Mouse (Mus musculus) midbrain, embryonic 14.5 days (tissue): ENCODE data around the gene Spocd1. TPM values are rescaled to one million over a fixed set of nuclear protein-coding genes. Genes with fewer than 3 reads are reported as not detected.

Experiments used
- ATAC-seq: fragments of 200-750 bp; cut with Nextera tagmentation; 2 replicates; pipeline ENCODE4 v1.8.0; 2017; ENCODE audit warnings: moderate number of reproducible peaks, moderate library complexity; ENCODE audit not compliant: low FRiP score, low TSS enrichment
- DNase-seq: peaks from one replicate; pipeline ENCODE4 v3.0.0-alpha.2; 2015
- H3K27ac ChIP-seq: fragments of 300-500 bp; sonication (generic); replicated peaks from 2 replicates; pipeline ENCODE4 v1.5.1; 2014; ENCODE audit warnings: mild to moderate bottlenecking, low read depth, low read length, moderate library complexity
- H3K27me3 ChIP-seq: fragments of 300-500 bp; sonication (generic); 2 replicates; pipeline ENCODE4 v1.6.1; 2014; ENCODE audit warnings: low read length, control low read depth, mixed read lengths; ENCODE audit not compliant: control insufficient read depth, insufficient read depth
- H3K36me3 ChIP-seq: fragments of 300-500 bp; sonication (generic); 2 replicates; pipeline ENCODE4 v1.6.1; 2014; ENCODE audit warnings: low read length, control low read depth; ENCODE audit not compliant: control insufficient read depth, insufficient read depth
- H3K4me1 ChIP-seq: fragments of 300-500 bp; sonication (generic); 2 replicates; pipeline ENCODE4 v1.6.1; 2014; ENCODE audit warnings: mild to moderate bottlenecking, antibody characterized with exemption, low read length, control low read depth; ENCODE audit not compliant: control insufficient read depth, insufficient read depth
- H3K4me2 ChIP-seq: fragments of 300-500 bp; sonication (generic); 2 replicates; pipeline ENCODE4 v1.6.1; 2014; ENCODE audit warnings: mild to moderate bottlenecking, low read length, moderate library complexity
- H3K4me3 ChIP-seq: fragments of 300-500 bp; sonication (generic); replicated peaks from 2 replicates; pipeline ENCODE4 v1.5.1; 2014; ENCODE audit warnings: low read depth, low read length
- H3K9ac ChIP-seq: fragments of 300-500 bp; sonication (generic); replicated peaks from 2 replicates; pipeline ENCODE4 v1.6.1; 2014; ENCODE audit warnings: mild to moderate bottlenecking, low read length, moderate library complexity
- H3K9me3 ChIP-seq: fragments of 300-500 bp; sonication (generic); 2 replicates; pipeline ENCODE4 v1.6.1; 2016; ENCODE audit warnings: low read length, control low read depth, mixed read lengths; ENCODE audit not compliant: control insufficient read depth
- WGBS: fragments of 180-500 bp; shearing (Covaris S2); extraction: QIAGEN DNeasy Blood & Tissue Kit; methylation state at CpG from one replicate; pipeline ENCODE4 v1.1.7; 2014; 5-methylcytosine and 5-hydroxymethylcytosine counted together
- polyA plus RNA-seq: library from polyadenylated mRNA; unstranded; fragments of >200 nt; fragmentation: Nextera tagmentation; extraction: Ambion mirVana; gene quantifications from 2 replicates; pipeline ENCODE4 v1.2.1, GENCODE M21; 2014

Gene Spocd1
- polyA plus RNA-seq, 1 experiment from 2014 or later: not detected

DNA sequence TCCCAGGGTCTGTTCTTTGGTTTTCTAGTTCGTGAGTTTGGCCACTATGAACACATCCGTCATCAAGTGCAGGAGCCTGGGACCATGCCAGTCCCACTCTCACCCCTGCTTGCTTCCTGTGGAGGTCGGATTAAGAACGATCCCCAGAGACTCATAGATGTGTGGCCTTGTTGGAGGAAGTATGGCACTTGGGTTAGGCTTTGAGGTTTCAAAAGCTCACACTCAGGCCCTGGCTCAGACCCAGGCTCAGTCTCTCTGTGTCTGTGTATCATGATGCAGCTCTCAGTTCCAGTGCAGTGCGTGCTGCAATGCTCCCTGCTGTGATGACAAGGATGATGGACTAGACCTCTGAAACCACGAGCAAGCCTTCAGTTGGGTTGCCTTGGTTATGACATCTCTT lies 4.4 kb upstream of the Spocd1 start:
- DNase-seq (no peak), ATAC-seq (no peak)
- no peak overlapping the region for H3K9ac ChIP-seq
- H3K4me1 ChIP-seq: 0 out of 2 replicates have a peak, but pooled peaks cover 10% of the 10 kb centered on the region
- H3K27me3 ChIP-seq: no peaks in the 10 kb centered on the region
- no peak overlapping the region for H3K4me2 ChIP-seq
- no peak overlapping the region for H3K27ac ChIP-seq
- H3K9me3 ChIP-seq: no peaks in the 10 kb centered on the region
- no peaks in the 10 kb centered on the region for H3K36me3 ChIP-seq
- WGBS: 76% methylated on average over 6 of the region's 6 CpGs
- no peak overlapping the region for H3K4me3 ChIP-seq

DNA sequence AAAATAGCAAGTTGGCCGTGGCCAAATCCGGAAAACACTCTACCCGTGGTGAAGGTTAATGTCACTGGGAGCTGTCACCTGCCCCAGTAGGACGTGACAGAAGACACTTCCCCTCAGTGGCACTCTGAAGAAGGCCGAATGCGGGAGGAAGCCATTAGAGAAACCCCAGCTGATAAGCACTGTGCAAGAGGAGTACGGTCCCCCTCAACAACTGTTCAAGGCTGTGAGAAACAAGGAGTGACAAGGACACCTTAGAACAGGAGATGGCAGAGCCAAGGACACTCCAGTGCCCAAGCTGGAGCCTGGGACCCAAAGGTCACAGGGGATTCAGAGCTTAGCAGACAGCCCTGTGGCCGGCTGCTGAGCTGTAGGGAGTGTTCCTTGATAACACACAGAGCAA lies 2.5 kb upstream of the Spocd1 start:
- no peak overlapping the region for H3K27ac ChIP-seq
- 0 out of 2 replicates have a peak, but pooled peaks cover 7% of the 10 kb centered on the region for H3K4me1 ChIP-seq
- no peaks in the 10 kb centered on the region for H3K9me3 ChIP-seq
- H3K27me3 ChIP-seq: no peaks in the 10 kb centered on the region
- no peaks in the 10 kb centered on the region for H3K36me3 ChIP-seq
- no peak overlapping the region for H3K4me2 ChIP-seq
- DNase-seq (no peak), ATAC-seq (no peak)
- no peak overlapping the region for H3K4me3 ChIP-seq
- no peak overlapping the region for H3K9ac ChIP-seq
- WGBS: 58% methylated on average over 8 of the region's 8 CpGs

- no peak for ATAC-seq
- H3K36me3 ChIP-seq: no peaks in the 10 kb centered on the region
- 82% methylated on average over 3 of the region's 3 CpGs for WGBS
Observed at GRCm38 (mm10) chr4:129927091-129927490, 2.0 kb upstream of the Spocd1 start.

DNA sequence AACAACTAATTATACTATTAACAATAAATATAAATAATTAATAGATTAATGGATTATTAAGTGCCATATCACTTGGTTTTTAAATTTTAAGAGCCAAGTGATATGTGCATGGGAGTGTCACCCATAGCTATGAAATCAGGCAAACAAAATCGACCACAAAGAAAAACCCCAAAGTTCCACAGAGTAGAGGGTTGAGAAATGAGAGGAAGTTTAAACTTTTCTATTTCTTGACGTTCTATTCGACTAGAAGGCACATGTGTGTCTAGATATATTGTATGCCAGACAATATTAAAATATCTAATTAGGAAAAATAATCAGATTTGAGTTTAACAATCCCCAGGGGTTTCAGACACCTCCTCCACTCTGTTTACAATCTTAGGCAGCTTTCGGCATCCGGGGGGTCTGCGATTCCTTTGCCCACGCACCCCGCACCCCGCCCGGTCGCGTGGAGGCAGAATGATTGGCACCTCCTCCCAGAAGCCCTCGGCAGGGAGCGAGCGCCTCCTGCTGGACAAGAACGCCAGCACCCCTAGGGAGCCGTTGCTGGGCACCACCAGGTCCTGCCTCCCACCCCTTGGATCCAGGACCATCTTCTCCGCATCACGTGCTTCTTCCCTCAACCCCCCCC lies 811 bp upstream of the Spocd1 start:
- 6% methylated on average over 19 of the region's 19 CpGs for WGBS
- Histone ChIP-seq H3K4me3 (no peak overlapping the region), H3K27me3 (no peaks in the 10 kb centered on the region), H3K9ac (no peak overlapping the region), H3K36me3 (no peaks in the 10 kb centered on the region), H3K4me2 (peak overlapping the region; percentile 37), H3K27ac (no peak overlapping the region), H3K4me1 (0 out of 2 replicates have a peak, but pooled peaks cover 6% of the 10 kb centered on the region), H3K9me3 (no peaks in the 10 kb centered on the region)
- ATAC-seq (no peak), DNase-seq (peak; percentile 84)

More at GRCm38 (mm10) chr4:129927091-129927490, 2.0 kb upstream of the Spocd1 start:
- DNase-seq: no peak
- Histone ChIP-seq H3K27ac (no peak overlapping the region), H3K4me2 (no peak overlapping the region), H3K27me3 (no peaks in the 10 kb centered on the region), H3K9me3 (no peaks in the 10 kb centered on the region), H3K4me1 (0 out of 2 replicates have a peak, but pooled peaks cover 6% of the 10 kb centered on the region), H3K9ac (no peak overlapping the region), H3K4me3 (no peak overlapping the region)

GRCm38 (mm10) chr4:129933696-129934095 lies 4.6 kb downstream of the Spocd1 start:
- H3K9me3 ChIP-seq: no peaks in the 10 kb centered on the region
- no peak overlapping the region for H3K4me3 ChIP-seq
- no peak for ATAC-seq
- 0 out of 2 replicates have a peak overlapping the region, but pooled peaks have one; percentile 20 for H3K27ac ChIP-seq
- H3K27me3 ChIP-seq: no peaks in the 10 kb centered on the region
- 0 out of 2 replicates have a peak, but pooled peaks cover 11% of the 10 kb centered on the region for H3K4me1 ChIP-seq
- no peak overlapping the region for H3K4me2 ChIP-seq
- no peak for DNase-seq
- no peaks in the 10 kb centered on the region for H3K36me3 ChIP-seq
- WGBS: 69% methylated on average over 14 of the region's 14 CpGs
- H3K9ac ChIP-seq: no peak overlapping the region

DNA sequence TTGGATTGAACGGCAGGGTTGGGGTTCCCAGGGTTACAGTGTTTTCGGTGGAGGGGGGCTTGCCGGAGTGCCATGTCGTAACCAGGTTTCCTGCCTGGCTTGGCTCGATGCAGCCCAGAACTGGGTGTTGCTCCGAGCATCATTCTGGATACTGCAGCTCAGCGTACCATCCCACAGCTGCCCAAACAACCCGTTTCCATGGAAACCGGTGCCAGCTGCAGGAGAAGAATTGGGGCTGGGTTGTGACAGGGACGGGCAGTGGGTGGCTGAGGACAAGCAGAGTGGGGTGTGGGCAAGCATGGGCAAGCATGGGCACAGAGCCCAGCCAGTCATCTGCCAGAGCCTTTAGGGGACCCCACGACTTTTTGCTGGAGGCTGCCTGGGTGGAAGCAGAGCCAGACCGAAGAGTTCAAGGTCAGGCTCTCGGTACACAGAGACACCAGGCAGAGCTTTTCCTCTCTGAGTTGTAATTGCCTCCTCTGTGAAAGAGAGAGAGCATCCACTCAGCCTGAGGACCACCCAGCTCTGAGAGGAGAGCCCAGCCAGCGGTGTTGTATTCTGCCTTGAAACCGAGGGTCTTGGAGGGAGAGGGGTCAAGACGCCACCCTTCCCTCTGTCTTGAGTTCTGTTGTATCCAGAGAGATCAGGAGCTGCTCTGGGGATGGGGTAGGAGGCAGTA lies 5.3 kb downstream of the Spocd1 start:
- Histone ChIP-seq H3K4me2 (no peak overlapping the region), H3K9me3 (no peaks in the 10 kb centered on the region), H3K27ac (0 out of 2 replicates have a peak overlapping the region, but pooled peaks have one; percentile 13), H3K36me3 (no peaks in the 10 kb centered on the region), H3K4me1 (0 out of 2 replicates have a peak, but pooled peaks cover 9% of the 10 kb centered on the region), H3K27me3 (no peaks in the 10 kb centered on the region), H3K9ac (no peak overlapping the region), H3K4me3 (no peak overlapping the region)
- DNase-seq (peak; percentile 72), ATAC-seq (no peak)
- WGBS: 64% methylated on average over 16 of the region's 16 CpGs

- 62% methylated on average over 6 of the region's 6 CpGs for WGBS
- DNase-seq (no peak), ATAC-seq (no peak)
- no peaks in the 10 kb centered on the region for H3K27me3 ChIP-seq
- no peak overlapping the region for H3K4me2 ChIP-seq
- no peaks in the 10 kb centered on the region for H3K4me1 ChIP-seq
- no peak overlapping the region for H3K4me3 ChIP-seq
- no peaks in the 10 kb centered on the region for H3K36me3 ChIP-seq
- no peak overlapping the region for H3K9ac ChIP-seq
- no peaks in the 10 kb centered on the region for H3K9me3 ChIP-seq
- no peak overlapping the region for H3K27ac ChIP-seq
Observed at GRCm38 (mm10) chr4:129951359-129951821, 22.3 kb downstream of the Spocd1 start.

- Histone ChIP-seq H3K4me1 (no peaks in the 10 kb centered on the region), H3K9ac (no peak overlapping the region), H3K4me3 (no peak overlapping the region), H3K27me3 (no peaks in the 10 kb centered on the region), H3K9me3 (no peaks in the 10 kb centered on the region), H3K36me3 (no peaks in the 10 kb centered on the region), H3K4me2 (no peak overlapping the region), H3K27ac (no peak overlapping the region)
- no peak for ATAC-seq
- WGBS: 63% methylated on average over 5 of the region's 5 CpGs
- no peak for DNase-seq
Observed at GRCm38 (mm10) chr4:129952241-129952810, 23.3 kb downstream of the Spocd1 start.
